Mouse (Mus musculus): ENCODE results near the gene Olfr1084. TPM values are rescaled to one million over a fixed set of nuclear protein-coding genes. Genes with fewer than 3 reads are reported as not detected.

The Olfr1084 gene
- polyA plus RNA-seq (2014; fragmentation: Illumina TruSeq; extraction: RNeasy Lipid Tissue Mini Kit (QIAGEN cat#74804); ENCODE audit: low read depth, low replicate concordance), result not detected

GRCm38 (mm10) chr2:86639625-86640024 is at the start of gene Olfr1084:
Gene Olfr1084, minus strand, starts transcription at chr2:86639725.

GRCm38 (mm10) chr2:86679992-86680391 is 40.5 kb upstream of the Olfr1084 start, which contains the start of gene Olfr1086:
Gene Olfr1086, minus strand, starts transcription at chr2:86680092.

GRCm38 (mm10) chr2:86661919-86662318 is 22.4 kb upstream of the Olfr1084 start, which contains the start of gene Olfr1085:
Gene Olfr1085, minus strand, starts transcription at chr2:86662019.

GRCm38 (mm10) chr2:86598866-86599265 is 40.7 kb downstream of the Olfr1084 start, which contains the start of gene Olfr1082:
Gene Olfr1082, minus strand, starts transcription at chr2:86598966.

Other genes with a start within 250 kb of the Olfr1084 start
- gene Olfr1061, start 225.7 kb downstream of the Olfr1084 start, polyA plus RNA-seq (2014; fragmentation: Illumina TruSeq; extraction: RNeasy Lipid Tissue Mini Kit (QIAGEN cat#74804); ENCODE audit: low read depth, low replicate concordance), result not detected
- not detected for gene Olfr1062, start 213.0 kb downstream of the Olfr1084 start, polyA plus RNA-seq (2014; fragmentation: Illumina TruSeq; extraction: RNeasy Lipid Tissue Mini Kit (QIAGEN cat#74804); ENCODE audit: low read depth, low replicate concordance)
- not detected for gene Olfr1065, start 189.1 kb downstream of the Olfr1084 start, polyA plus RNA-seq (2014; fragmentation: Illumina TruSeq; extraction: RNeasy Lipid Tissue Mini Kit (QIAGEN cat#74804); ENCODE audit: low read depth, low replicate concordance)
- not detected for gene Olfr1066, start 183.5 kb downstream of the Olfr1084 start, polyA plus RNA-seq (2014; fragmentation: Illumina TruSeq; extraction: RNeasy Lipid Tissue Mini Kit (QIAGEN cat#74804); ENCODE audit: low read depth, low replicate concordance)
- gene Olfr228, start 152.3 kb downstream of the Olfr1084 start, polyA plus RNA-seq (2014; fragmentation: Illumina TruSeq; extraction: RNeasy Lipid Tissue Mini Kit (QIAGEN cat#74804); ENCODE audit: low read depth, low replicate concordance), result not detected
- not detected for gene Olfr1076, start 131.3 kb downstream of the Olfr1084 start, polyA plus RNA-seq (2014; fragmentation: Illumina TruSeq; extraction: RNeasy Lipid Tissue Mini Kit (QIAGEN cat#74804); ENCODE audit: low read depth, low replicate concordance)
- gene Olfr1079, start 97.2 kb downstream of the Olfr1084 start, polyA plus RNA-seq (2014; fragmentation: Illumina TruSeq; extraction: RNeasy Lipid Tissue Mini Kit (QIAGEN cat#74804); ENCODE audit: low read depth, low replicate concordance), result not detected
- not detected for gene Olfr1080, start 81.5 kb downstream of the Olfr1084 start, polyA plus RNA-seq (2014; fragmentation: Illumina TruSeq; extraction: RNeasy Lipid Tissue Mini Kit (QIAGEN cat#74804); ENCODE audit: low read depth, low replicate concordance)
- not detected for gene Olfr1082, start 40.8 kb downstream of the Olfr1084 start, polyA plus RNA-seq (2014; fragmentation: Illumina TruSeq; extraction: RNeasy Lipid Tissue Mini Kit (QIAGEN cat#74804); ENCODE audit: low read depth, low replicate concordance)
- not detected for gene Olfr1085, start 22.3 kb upstream of the Olfr1084 start, polyA plus RNA-seq (2014; fragmentation: Illumina TruSeq; extraction: RNeasy Lipid Tissue Mini Kit (QIAGEN cat#74804); ENCODE audit: low read depth, low replicate concordance)
- gene Olfr1086, start 40.4 kb upstream of the Olfr1084 start, polyA plus RNA-seq (2014; fragmentation: Illumina TruSeq; extraction: RNeasy Lipid Tissue Mini Kit (QIAGEN cat#74804); ENCODE audit: low read depth, low replicate concordance), result not detected
- not detected for gene Olfr1087, start 58.7 kb upstream of the Olfr1084 start, polyA plus RNA-seq (2014; fragmentation: Illumina TruSeq; extraction: RNeasy Lipid Tissue Mini Kit (QIAGEN cat#74804); ENCODE audit: low read depth, low replicate concordance)
- gene Olfr1089, start 94.0 kb upstream of the Olfr1084 start, polyA plus RNA-seq (2014; fragmentation: Illumina TruSeq; extraction: RNeasy Lipid Tissue Mini Kit (QIAGEN cat#74804); ENCODE audit: low read depth, low replicate concordance), result not detected
- not detected for gene Olfr1090, start 119.3 kb upstream of the Olfr1084 start, polyA plus RNA-seq (2014; fragmentation: Illumina TruSeq; extraction: RNeasy Lipid Tissue Mini Kit (QIAGEN cat#74804); ENCODE audit: low read depth, low replicate concordance)
- gene Olfr1093, start 142.8 kb upstream of the Olfr1084 start, polyA plus RNA-seq (2014; fragmentation: Illumina TruSeq; extraction: RNeasy Lipid Tissue Mini Kit (QIAGEN cat#74804); ENCODE audit: low read depth, low replicate concordance), result not detected
- gene Olfr141, start 170.3 kb upstream of the Olfr1084 start, polyA plus RNA-seq (2014; fragmentation: Illumina TruSeq; extraction: RNeasy Lipid Tissue Mini Kit (QIAGEN cat#74804); ENCODE audit: low read depth, low replicate concordance), result not detected
- not detected for gene Olfr1094, start 184.9 kb upstream of the Olfr1084 start, polyA plus RNA-seq (2014; fragmentation: Illumina TruSeq; extraction: RNeasy Lipid Tissue Mini Kit (QIAGEN cat#74804); ENCODE audit: low read depth, low replicate concordance)
- gene Olfr1095, start 212.0 kb upstream of the Olfr1084 start, polyA plus RNA-seq (2014; fragmentation: Illumina TruSeq; extraction: RNeasy Lipid Tissue Mini Kit (QIAGEN cat#74804); ENCODE audit: low read depth, low replicate concordance), result not detected
- gene Gm13723, start 235.1 kb upstream of the Olfr1084 start, polyA plus RNA-seq (2014; fragmentation: Illumina TruSeq; extraction: RNeasy Lipid Tissue Mini Kit (QIAGEN cat#74804); ENCODE audit: low read depth, low replicate concordance), result not detected

Data from heart, adult 10 weeks (tissue).